Mouse (Mus musculus) C2C12 (cell line): ENCODE measurements around the gene Ghr. TPM values are rescaled to one million over a fixed set of nuclear protein-coding genes. Genes with fewer than 3 reads are reported as not detected.

ENCODE experiments used
- H3K27me3 ChIP-seq: one replicate; pipeline ENCODE4 v1.6.1; 2011; ENCODE audit not compliant: control insufficient read depth, insufficient read depth, insufficient read length
- H3K36me3 ChIP-seq: one replicate; pipeline ENCODE4 v1.6.1; 2011; ENCODE audit not compliant: control insufficient read depth, insufficient read depth
- H3K4me3 ChIP-seq: one replicate; pipeline ENCODE4 v1.5.1; 2011; ENCODE audit warnings: mild to moderate bottlenecking, control low read depth; ENCODE audit not compliant: poor library complexity, insufficient read depth, severe bottlenecking
- H3K79me2 ChIP-seq: one replicate; pipeline ENCODE4 v1.6.1; 2011; ENCODE audit not compliant: control insufficient read depth, insufficient read depth
- H3K79me3 ChIP-seq: one replicate; pipeline ENCODE4 v1.6.1; 2011; ENCODE audit warnings: low read depth, control low read depth
- H3ac ChIP-seq: one replicate; pipeline ENCODE3; 2011; ENCODE audit warnings: low read depth; ENCODE audit not compliant: control insufficient read depth, insufficient read length
- CEBPB ChIP-seq: IDR thresholded peaks from one replicate; pipeline ENCODE4 v1.6.1; 2011; ENCODE audit warnings: low read depth, mild to moderate bottlenecking, control low read depth, moderate library complexity
- CTCF ChIP-seq: IDR thresholded peaks from one replicate; pipeline ENCODE4 v1.5.1; 2011; ENCODE audit not compliant: control insufficient read depth, insufficient read depth, insufficient read length
- FOSL1 ChIP-seq: IDR thresholded peaks from one replicate; pipeline ENCODE4 v1.8.0; 2011; ENCODE audit warnings: mild to moderate bottlenecking, low read length; ENCODE audit not compliant: poor library complexity, insufficient read depth, severe bottlenecking
- MAX ChIP-seq: IDR thresholded peaks from one replicate; pipeline ENCODE4 v1.6.1; 2011; ENCODE audit warnings: mild to moderate bottlenecking, control low read depth
- MYOD1 ChIP-seq: IDR thresholded peaks from one replicate; pipeline ENCODE4 v1.6.1; 2011; ENCODE audit warnings: low read depth; ENCODE audit not compliant: control insufficient read depth, insufficient read length
- MYOG ChIP-seq: IDR thresholded peaks from one replicate; pipeline ENCODE4 v1.6.1; 2011; ENCODE audit not compliant: control insufficient read depth, insufficient read length; ENCODE audit errors: extremely low read depth
- USF1 ChIP-seq: IDR thresholded peaks from one replicate; pipeline ENCODE4 v1.6.1; 2011; ENCODE audit warnings: low read depth, mild to moderate bottlenecking, control low read depth, moderate library complexity
- polyA plus RNA-seq: library from polyadenylated mRNA; unstranded; fragments of >200 nt; fragmentation: generic; extraction: Trizol; gene quantifications from one replicate; pipeline ENCODE4 v1.2.1, GENCODE M21; 2012; ENCODE audit warnings: missing spikeins

Ghr gene
- polyA plus RNA-seq, 1 experiment = 10.6 TPM

DNA sequence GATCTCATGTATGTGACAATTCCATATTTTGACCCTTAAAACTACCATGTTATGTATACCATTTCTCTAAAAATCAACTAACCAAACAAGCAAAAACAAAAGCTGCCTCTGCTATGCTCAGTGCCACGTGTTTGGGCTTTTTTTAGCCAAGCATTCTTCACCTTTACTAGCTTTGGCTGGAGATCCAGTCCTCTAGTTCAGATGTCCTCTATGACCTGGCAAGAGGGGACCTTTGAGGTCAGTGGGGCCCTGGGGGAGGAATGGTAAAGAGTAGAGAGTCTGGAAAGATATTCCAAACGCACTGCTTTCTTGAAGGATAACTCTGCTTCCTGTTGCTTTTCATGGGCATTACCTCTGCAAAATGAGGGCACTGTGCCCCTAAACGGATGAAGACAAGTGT is 145.9 kb downstream of the Ghr start:
- no peak for TF ChIP-seq CTCF
- TF ChIP-seq FOSL1 = no peak
- no peak for TF ChIP-seq MYOG
- no peak for TF ChIP-seq USF1
- TF ChIP-seq CEBPB = no peak
- no peak for TF ChIP-seq MAX
- no peak for TF ChIP-seq MYOD1
- H3ac ChIP-seq = no peak overlapping the region
- no peak overlapping the region for H3K4me3 ChIP-seq
- H3K79me3 ChIP-seq = no peaks in the 10 kb centered on the region
- no peaks in the 10 kb centered on the region for H3K36me3 ChIP-seq
- H3K27me3 ChIP-seq = no peaks in the 10 kb centered on the region
- no peaks in the 10 kb centered on the region for H3K79me2 ChIP-seq

DNA sequence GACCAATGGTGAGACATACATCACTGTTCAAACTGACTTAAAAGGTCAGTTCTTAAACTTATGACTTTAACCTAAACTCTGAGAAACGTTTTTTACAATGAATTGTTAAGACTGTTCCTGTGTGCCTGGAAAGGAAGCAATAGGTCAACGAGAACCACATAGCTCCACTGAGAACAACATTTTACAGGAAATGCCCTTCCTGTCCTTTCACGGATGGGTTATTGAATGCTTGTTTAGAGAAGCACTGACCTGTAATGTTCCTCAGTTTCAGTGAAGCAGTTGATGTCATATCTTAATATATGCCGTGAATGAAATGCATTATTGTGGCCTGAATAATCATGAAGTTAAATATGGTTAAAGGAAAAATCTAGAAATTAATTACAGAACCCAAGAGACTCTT is 147.7 kb downstream of the Ghr start:
- H3K27me3 ChIP-seq = no peaks in the 10 kb centered on the region
- H3K79me3 ChIP-seq = no peaks in the 10 kb centered on the region
- no peak for TF ChIP-seq USF1
- no peak for TF ChIP-seq CEBPB
- no peak for TF ChIP-seq MYOG
- no peak for TF ChIP-seq CTCF
- no peak for TF ChIP-seq MYOD1
- TF ChIP-seq MAX = no peak
- TF ChIP-seq FOSL1 = no peak

DNA sequence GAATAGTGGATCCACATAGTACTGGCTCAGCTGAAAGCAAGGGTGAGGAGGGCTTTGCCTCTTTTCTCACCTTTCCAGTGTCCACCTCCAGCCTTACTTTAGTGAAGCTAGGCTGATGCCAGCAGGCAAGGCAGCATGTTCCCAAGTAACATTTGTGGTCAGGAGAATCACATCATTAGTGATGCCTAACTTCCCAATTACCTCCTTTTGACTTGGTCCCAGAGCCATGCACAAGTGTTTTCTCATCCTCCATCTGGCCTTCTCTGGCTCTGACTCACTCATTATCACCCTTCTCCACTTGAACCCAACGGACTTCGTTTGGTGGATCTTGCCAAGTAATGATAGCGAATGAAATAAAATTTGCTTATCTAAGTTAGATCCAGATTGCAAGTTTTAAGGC is 148.8 kb downstream of the Ghr start:
- TF ChIP-seq MYOG (no peak), CEBPB (no peak), USF1 (no peak), CTCF (no peak), FOSL1 (no peak), MAX (no peak), MYOD1 (no peak)

More for the DNA sequence above, 147.7 kb downstream of the Ghr start:
- no peaks in the 10 kb centered on the region for H3K36me3 ChIP-seq
- H3K4me3 ChIP-seq = no peak overlapping the region
- H3ac ChIP-seq = no peak overlapping the region
- H3K79me2 ChIP-seq = no peaks in the 10 kb centered on the region

GRCm38 (mm10) chr15:3433281-3433680 is 150.0 kb downstream of the Ghr start:
- Histone ChIP-seq H3K79me2 (no peaks in the 10 kb centered on the region), H3K4me3 (no peak overlapping the region), H3K79me3 (no peaks in the 10 kb centered on the region), H3K36me3 (no peaks in the 10 kb centered on the region), H3K27me3 (no peaks in the 10 kb centered on the region), H3ac (no peak overlapping the region)
- no peak for TF ChIP-seq FOSL1
- no peak for TF ChIP-seq MAX

More for the DNA sequence above, 148.8 kb downstream of the Ghr start:
- Histone ChIP-seq H3K4me3 (no peak overlapping the region), H3K79me3 (no peaks in the 10 kb centered on the region), H3K36me3 (no peaks in the 10 kb centered on the region), H3ac (no peak overlapping the region), H3K27me3 (no peaks in the 10 kb centered on the region), H3K79me2 (no peaks in the 10 kb centered on the region)

DNA sequence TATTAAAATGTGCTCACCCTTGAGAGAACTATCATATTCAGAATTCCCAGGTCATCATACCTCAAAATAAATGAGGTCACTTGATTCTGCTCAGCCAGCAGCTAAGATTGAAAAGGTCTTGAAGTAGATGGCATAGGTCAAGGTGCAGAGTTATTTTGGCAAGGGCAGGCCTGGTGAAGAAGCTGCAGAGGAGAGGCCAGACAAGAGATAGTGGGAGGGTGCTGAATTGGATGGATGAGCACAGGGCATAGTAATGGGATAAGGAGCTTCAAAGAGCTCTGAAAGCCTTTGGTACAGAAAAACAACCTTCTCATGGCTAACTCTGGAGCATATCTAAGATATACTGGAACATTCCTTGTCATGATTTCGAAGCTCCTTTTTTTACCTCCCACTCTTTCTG is 150.5 kb downstream of the Ghr start:
- no peaks in the 10 kb centered on the region for H3K36me3 ChIP-seq
- no peaks in the 10 kb centered on the region for H3K27me3 ChIP-seq
- H3ac ChIP-seq = no peak overlapping the region
- H3K4me3 ChIP-seq = no peak overlapping the region
- H3K79me2 ChIP-seq = no peaks in the 10 kb centered on the region
- TF ChIP-seq CEBPB (no peak), MAX (no peak), MYOG (no peak), MYOD1 (no peak), USF1 (no peak), CTCF (no peak), FOSL1 (no peak)
- H3K79me3 ChIP-seq = no peaks in the 10 kb centered on the region

- H3K79me2 ChIP-seq = no peaks in the 10 kb centered on the region
These were observed 153.9 kb downstream of the Ghr start for GRCm38 (mm10) chr15:3429417-3429816.

More at GRCm38 (mm10) chr15:3429417-3429816, 153.9 kb downstream of the Ghr start:
- H3K79me3 ChIP-seq = no peaks in the 10 kb centered on the region
- no peaks in the 10 kb centered on the region for H3K27me3 ChIP-seq
- no peak overlapping the region for H3K4me3 ChIP-seq
- TF ChIP-seq USF1 (no peak), MYOD1 (peak; percentile 82)
- H3K36me3 ChIP-seq = no peaks in the 10 kb centered on the region
- H3ac ChIP-seq = no peak overlapping the region
